Mouse (Mus musculus) hematopoietic stem cell, adult 5-6 weeks (primary cell): Measurements from ENCODE around the gene Megf11. TPM values are rescaled to one million over a fixed set of nuclear protein-coding genes. Genes with fewer than 3 reads are reported as not detected.

ENCODE experiments used
- ATAC-seq, 2 experiments: fragments of 125-278 bp in 1 of 2; replicated peaks in 1 of 2; 2 replicates each; pipeline ENCODE4 v1.8.0; 2016 to 2017; ENCODE audit warnings: inconsistent platforms in 2 of 2, mild to moderate bottlenecking in 2 of 2, moderate number of reproducible peaks in 2 of 2, low read depth in 1 of 2, moderate TSS enrichment in 1 of 2; ENCODE audit not compliant: low FRiP score in 2 of 2, poor library complexity in 2 of 2, severe bottlenecking in 2 of 2, insufficient read depth in 1 of 2, low TSS enrichment in 1 of 2
- total RNA-seq: library from RNA; stranded (forward); fragments of 172-1452, 232-1000 nt; gene quantifications from 2 replicates; pipeline ENCODE4 v1.2.3, GENCODE M21; 2017

The Megf11 gene
- total RNA-seq, 1 experiment from 2014 or later, result not detected

DNA sequence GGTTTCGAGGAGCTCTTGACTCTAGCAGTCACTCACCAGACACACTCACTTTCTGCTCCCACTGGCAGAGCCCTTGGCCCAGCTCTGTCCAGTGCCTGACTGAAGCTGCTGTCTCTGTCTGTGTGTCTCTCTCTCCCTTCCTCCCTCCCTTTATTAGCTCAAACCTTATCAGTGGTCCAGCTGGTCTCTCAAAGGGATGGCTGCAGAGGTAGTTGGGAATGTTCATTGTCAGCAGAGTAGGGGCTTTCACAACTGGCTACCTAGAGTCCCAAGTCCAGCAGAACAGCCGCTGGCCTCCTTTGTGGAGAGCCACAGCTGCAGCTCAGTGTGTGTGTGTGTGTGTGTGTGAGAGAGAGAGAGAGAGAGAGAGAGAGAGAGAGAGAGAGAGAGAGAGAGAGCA lies 180.9 kb downstream of the Megf11 start:
- no peak for ATAC-seq

DNA sequence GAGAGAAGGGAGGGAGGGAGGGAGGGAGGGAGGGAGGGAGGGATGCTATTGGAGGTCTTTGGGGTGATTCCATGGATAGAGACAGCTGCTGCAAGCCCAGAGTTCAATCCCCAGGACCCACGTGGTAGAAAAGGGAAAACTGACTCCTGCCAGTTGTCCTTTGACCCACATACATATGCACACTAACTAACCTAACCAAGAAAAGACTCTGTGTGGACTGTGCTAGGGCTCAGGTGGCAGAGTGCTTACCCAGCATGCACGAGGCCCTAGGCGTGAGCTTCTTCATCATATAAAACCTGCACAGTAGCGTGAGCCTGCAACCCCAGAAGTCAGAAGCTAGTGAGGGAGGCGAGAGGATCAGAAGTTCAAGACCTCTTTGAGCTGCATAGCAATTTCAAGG lies 182.1 kb downstream of the Megf11 start:
- ATAC-seq, result no peak

DNA sequence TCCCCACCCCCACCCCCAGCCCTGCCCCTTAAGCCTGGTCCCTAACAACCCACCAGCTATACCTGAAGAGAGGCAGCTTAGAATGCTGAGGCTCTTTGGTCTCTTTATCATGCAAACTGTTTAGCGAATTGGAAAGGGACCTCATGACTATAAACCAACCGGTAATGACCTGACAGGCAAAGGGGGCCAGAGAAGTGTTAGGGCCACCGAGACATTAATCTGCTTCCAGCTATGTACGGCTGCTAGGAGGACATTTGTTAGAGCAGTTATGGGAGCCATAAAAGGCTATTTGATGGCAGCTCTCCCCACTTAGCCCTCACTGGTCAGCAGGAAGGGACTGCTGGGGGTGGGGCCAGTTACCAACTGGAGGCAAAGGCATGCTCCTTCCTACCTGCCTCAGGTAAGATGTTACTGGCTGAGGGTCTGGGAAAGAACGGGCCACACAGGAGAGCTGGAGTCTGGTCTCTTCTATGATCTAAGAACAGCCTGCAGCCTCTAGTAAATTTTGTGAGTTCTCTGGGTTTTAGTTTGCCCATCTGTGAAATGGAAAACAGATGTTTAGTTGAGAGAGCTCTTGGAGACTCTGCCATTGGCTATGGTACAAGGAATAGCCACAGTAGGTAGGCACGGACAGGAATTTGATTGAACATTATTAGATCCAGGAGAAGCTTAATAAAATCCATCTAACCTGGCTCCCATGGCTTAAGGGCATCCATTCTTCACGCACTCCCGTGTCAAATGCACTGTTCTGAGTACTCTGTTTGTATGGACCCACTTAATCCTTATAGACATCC lies 183.2 kb downstream of the Megf11 start:
- ATAC-seq, result no peak

DNA sequence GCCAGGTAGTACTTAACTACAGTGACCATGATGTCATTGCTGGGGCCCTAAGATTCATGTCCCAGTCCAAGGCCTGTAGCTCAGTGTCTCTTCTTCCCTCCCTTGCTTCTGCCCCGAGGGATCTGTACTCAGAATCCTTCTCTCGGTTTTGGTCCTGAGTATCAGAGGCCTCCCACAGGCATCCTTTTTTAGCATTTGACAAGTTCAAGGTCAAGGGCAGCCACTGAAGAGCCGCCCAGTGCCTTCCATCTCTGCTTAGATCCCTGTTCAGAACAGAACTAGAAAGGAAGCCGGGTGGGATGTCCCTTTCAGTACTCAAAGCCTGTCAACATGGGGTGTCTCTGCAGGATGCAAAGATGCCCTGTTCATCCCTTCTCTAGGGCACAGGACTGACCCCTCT lies 185.0 kb downstream of the Megf11 start:
- no peak for ATAC-seq

DNA sequence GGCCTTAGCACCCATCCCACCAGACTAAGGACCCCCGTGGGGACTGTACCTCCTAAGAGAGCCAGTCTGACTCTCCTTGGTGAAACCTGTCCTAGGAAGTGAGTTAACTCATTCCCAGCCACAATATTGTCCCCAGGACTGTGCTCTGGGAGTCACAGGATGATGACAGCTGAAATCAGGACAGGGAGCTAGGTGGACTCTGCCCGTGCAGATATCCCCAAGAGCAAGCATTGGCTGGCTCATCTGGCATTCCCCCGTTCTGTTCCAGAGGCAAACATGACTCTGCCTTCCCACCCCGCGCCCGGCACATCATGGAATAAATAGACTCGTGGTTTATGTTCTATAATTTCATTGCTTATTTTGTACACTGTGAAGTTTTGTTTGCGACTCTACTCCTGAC lies 185.7 kb downstream of the Megf11 start:
- ATAC-seq, result no peak

DNA sequence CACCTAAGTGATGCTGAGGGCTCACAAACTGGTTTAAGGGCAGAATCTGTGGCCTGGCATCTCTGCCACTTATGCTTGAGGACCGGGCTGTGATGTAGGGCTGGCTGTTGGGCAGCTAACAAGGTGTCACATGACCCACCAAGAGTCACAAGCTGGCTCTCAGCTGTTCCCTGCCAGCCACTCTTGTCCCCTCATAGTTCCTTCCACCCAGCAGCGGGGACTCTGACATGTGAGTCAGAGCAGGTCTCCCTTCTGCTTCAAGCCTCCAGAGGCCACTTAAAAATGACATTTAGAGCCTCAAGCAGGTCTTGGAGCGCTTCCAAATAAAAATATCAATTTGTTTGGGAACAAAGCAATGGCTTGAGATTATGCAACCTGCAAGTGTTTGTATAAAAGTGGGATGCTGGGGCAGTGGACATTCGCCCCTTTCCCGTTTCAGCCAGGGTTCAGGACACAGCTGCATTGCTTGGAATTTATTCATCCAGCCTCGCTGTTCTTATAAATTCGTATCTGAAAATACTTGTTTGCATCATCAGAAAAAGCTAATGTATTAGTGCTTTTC lies 187.3 kb downstream of the Megf11 start:
- no peak for ATAC-seq

DNA sequence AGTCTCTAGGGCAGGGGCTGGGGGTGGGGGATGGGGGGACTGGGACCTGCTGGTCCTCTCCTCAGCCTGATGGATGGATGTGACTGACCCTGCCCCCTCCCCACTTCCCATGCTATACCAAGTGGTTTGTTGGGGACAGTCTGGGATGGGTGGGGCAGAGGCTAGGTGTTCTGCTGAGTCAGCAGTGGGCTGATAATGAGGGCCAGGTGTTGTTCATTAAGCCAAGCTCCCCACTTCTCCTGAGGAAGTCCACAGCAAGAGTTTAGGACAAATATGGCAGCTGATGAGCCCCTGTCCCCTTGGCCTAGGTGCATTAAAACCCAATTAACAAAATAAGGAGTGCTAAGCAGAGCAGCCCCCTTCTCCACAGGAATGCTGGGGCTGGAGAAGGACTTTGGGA lies 190.2 kb downstream of the Megf11 start:
- no peak for ATAC-seq

DNA sequence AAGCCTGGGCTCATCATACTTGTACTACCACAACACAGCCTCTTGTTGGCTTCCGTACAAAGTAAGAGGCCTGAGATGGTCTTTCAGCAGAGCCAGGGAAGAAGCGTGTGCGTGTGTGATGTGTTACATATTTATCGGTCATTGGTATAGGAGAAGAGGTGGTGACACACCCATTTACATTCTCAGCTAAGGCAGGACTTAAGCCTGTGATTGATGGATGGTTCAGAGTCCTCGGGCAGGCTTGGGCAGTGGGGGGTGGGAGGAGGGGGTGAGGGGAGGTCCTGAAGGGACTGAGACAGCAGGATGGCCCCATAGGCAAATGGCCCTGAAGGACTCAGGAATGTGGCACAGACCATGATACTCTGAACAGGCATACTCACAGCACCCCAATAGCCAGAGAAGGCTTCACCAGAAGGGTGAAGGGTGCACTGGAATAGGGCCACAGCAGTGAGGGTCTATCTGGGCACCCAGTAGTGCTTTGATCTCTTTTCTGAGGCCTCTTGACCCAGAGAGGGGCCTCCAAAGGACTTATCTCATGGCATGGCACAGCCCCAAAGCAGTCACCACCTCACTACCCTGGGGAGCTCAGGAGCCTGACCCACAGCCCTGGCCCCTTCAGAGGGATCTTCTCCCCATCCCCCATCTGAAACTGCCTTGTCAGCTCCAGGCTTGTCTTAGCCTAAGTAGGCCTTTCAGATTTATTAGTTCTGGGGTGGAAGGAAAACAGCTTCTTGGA lies 190.9 kb downstream of the Megf11 start:
- no peak for ATAC-seq

DNA sequence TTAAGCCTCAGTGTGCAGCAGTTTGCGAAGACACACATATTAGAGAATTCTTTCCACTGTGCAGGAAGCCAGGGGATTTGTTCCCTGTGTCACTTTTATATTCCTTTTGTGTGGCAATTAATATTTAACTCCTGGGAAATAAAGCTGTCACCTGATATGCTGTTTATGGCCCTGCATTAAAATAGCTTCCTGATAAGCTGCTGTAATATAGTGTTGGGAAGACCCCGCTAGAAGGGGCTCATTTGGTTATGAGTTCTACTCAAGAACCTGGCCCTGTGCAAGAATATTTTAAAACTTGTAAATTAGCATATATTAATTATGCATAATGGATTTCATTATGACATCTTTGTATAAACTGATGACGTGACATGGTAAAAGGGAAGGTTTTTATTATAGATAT lies 191.7 kb downstream of the Megf11 start:
- ATAC-seq, result no peak

DNA sequence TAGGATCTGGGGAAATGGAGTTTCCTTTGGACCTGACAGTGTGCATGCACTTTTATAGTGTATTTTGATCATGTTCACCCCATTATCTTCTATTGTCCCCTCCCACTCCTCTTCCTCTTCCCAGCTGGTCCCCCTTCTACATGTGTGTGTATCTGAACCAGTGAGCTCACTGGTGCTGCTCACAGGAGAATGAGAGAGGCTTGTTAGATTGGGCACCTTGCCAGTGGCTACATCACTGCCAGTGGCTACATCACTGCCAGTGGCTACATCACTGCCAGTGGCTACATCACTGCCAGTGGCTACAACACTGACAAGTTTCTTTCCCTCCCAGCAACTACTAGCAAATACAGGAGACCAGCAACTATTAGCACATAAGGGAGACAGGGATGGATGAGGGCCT lies 192.6 kb downstream of the Megf11 start:
- ATAC-seq, result no peak

DNA sequence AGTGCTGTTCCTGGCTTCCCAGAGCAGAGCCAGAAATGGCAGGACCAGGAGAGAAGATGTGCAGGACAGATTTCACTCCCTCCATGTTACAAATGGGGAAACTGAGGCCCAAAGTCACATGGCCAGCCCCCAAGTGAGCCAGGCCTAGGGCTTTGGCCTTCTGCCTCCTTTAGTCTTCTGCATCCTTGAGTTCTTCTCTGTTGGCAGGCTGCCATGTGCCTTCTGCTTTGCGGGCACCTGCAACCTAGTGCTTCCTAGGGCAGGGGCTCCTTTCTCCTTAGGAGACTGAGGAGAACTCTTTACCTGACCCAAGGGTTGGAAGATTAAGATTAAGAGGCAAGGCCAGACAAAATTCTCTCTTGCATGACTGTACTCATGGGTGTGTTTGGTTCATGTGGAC lies 193.9 kb downstream of the Megf11 start:
- no peak for ATAC-seq

DNA sequence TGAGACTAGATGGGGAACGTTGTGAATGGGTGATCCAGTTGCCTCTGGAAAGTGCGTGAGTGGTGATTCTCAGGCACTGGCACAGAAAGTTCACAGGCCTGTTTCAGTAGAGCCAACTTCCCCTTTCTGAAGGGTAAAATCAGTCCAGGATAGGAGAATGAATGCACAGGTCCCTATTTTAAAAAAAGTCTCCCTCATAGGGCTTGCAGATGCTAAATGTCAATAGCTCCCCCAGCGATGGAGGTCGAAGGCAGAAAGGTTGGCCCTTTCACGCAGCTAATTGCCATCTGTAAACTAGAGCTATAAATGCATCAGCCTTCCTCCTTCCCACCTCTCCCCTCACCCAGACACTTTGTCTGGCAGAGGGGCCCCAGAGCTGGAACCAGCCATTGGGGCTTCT lies 200.9 kb downstream of the Megf11 start:
- no peak for ATAC-seq

DNA sequence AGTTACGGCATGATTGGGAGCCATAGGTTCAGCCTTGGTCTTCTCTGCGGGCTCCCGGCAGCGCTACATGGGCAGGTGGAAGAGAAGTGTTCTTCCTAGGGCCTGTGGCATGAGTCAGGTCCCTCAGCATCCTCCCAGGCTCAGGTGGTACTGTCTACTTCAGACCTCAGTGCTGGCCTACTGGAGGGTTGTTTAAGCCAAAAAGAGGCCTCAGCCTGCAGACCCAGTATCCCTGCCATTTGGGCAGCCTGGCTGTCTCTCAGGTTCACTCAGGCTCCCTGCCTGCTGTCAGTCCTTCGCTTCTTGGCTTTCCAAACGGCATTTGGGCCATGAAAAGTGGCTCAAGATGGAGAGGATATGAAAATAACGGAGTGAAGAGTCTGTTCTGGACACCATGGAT lies 202.6 kb downstream of the Megf11 start:
- ATAC-seq, result no peak

DNA sequence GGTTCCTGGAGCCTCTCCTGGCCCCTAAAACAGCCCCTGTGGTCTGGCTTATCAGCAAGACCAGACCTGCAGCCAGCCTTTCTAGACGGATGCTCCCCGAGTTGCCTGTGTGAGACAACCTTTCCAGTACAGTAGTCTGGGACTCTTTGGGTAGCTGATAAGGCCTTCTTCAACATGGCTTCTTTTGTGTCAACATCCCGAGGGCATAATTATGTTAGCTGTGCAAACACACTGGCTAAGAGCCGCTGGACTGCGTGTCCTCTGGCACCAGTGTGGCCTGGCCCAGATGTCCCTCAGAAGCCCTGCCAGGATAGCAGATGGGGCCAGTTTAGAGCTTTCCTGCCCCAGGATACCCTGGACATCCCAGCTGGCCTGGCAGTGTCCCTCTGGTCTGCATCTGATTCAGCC lies 205.2 kb downstream of the Megf11 start:
- ATAC-seq, result 0 out of 4 replicates have a peak, but pooled peaks of 1 of the 2 experiments have one; percentile 17

DNA sequence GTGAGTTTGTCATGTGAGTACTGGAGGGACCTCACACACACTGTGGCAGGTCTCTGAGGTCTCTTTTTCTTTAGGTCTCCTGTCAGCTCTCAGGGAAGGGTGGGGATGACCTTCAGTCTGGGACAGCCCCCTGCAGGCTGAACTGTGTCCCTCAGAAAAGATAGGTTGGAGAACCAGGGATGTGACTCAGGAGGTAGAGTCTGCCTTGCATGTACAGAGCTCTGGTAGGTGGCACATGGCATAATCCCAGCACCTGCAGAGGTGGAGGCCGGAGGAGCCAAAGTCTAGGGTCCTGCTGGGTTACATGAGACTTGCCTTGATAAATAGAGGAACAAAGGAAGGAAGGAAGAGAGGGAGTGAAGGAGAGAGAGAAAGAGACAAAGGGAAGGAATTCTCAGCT lies 206.0 kb downstream of the Megf11 start:
- no peak for ATAC-seq

DNA sequence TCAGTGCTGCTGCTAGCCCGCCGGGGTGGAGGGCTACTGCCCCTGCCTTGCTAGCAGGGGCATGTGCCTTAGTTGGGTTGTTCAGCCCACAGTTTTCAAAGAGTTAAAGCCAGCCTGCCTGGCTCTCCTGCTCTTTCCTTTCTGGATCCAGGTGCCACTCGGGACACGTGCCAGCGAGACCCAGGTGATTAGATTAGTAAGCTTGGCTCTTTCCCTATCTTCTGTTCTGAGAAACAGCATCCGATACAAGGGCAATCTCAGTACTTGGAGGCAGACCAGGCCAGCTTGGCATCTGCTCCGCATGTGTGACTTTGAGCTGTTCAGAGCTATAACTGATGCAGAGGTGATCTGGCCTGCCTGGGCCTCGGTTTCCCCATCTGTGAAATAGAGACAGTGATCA lies 209.0 kb downstream of the Megf11 start:
- ATAC-seq, result no peak

DNA sequence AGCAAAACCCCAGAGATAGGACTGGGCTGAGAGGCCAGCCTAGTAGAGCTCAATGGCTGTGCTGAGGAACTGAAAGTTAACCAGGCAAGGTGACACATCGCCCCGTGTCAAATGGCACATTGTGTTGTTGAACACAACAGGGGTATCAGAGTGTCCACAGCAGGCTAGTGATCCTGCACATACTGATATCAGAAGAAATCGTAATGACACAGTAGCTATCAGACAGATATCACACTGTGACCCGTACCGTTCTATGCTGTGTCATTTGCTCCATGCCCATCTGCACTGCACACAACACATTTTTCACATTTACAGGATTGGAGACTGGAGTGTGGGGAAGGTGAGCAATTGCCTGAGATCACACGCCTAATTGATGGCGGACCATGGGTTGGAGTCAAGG lies 213.0 kb downstream of the Megf11 start:
- ATAC-seq, result no peak

DNA sequence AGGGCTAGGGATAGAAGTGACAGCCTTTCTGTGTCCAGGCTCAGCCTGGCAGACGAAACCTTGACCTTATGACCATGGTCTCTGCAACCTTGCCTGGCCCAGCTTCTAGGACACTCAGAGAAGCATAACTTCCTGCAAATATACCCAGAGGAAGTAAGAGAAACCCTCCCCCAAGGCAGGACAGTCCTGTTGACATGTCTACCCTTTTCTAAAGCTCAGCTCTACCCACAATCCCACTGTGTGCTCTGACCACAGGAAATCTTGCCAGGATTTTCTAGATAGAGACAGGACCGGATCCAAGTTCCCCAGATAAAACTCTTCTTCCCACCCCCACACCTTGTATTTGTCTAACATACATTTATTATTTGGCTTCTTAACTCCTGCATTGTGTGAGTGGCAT lies 215.3 kb downstream of the Megf11 start:
- no peak for ATAC-seq
